Mouse (Mus musculus) spleen, adult 2 months (tissue): ENCODE results near the gene Pde4d. TPM values are rescaled to one million over a fixed set of nuclear protein-coding genes. Genes with fewer than 3 reads are reported as not detected.

Source experiments
- DNase-seq, 2 experiments: peaks; one replicate each; pipeline versions ENCODE4 v3.0.0 to v3.0.0-alpha.2; 2012 to 2021; ENCODE audit warnings: low spot score in 2 of 2, low read depth in 1 of 2
- H3K27ac ChIP-seq: fragments of 200-500 bp; 2 replicates; pipeline ENCODE4 v1.5.1; 2012; ENCODE audit warnings: low read length, inconsistent platforms; ENCODE audit not compliant: insufficient read depth
- H3K27me3 ChIP-seq: fragments of 200-500 bp; 2 replicates; pipeline ENCODE4 v1.6.1; 2012; ENCODE audit warnings: mild to moderate bottlenecking, moderate library complexity, low read length, inconsistent platforms; ENCODE audit not compliant: control insufficient read depth, insufficient read depth
- H3K36me3 ChIP-seq: fragments of 200-500 bp; 2 replicates; pipeline ENCODE4 v1.6.1; 2012; ENCODE audit warnings: mild to moderate bottlenecking, low read length, inconsistent platforms; ENCODE audit not compliant: control insufficient read depth, insufficient read depth
- H3K4me1 ChIP-seq: fragments of 200-500 bp; 2 replicates; pipeline ENCODE4 v1.6.1; 2011; ENCODE audit warnings: inconsistent platforms; ENCODE audit not compliant: control insufficient read depth, insufficient read depth, insufficient read length
- H3K4me3 ChIP-seq: fragments of 200-500 bp; 2 replicates; pipeline ENCODE4 v1.5.1; 2011; ENCODE audit warnings: mild to moderate bottlenecking, inconsistent platforms; ENCODE audit not compliant: insufficient read depth, insufficient read length; ENCODE audit errors: extremely low read depth
- CTCF ChIP-seq: fragments of 200-500 bp; IDR thresholded peaks from 2 replicates; pipeline ENCODE4 v1.5.1; 2011; ENCODE audit warnings: mild to moderate bottlenecking, inconsistent platforms; ENCODE audit not compliant: insufficient read depth, insufficient read length, insufficient replicate concordance; ENCODE audit errors: extremely low read depth
- POLR2A ChIP-seq: fragments of 200-500 bp; IDR thresholded peaks from 2 replicates; pipeline ENCODE4 v1.6.1; 2011; ENCODE audit warnings: low read depth, low read length, inconsistent platforms
- WGBS: fragments of 180-500 bp; shearing (Covaris S2); methylation state at CpG from one replicate; pipeline ENCODE4 v1.1.7; 2018; 5-methylcytosine and 5-hydroxymethylcytosine counted together
- polyA plus RNA-seq: library from polyadenylated mRNA; depleted of rRNA; stranded (reverse); fragments of >200 nt; gene quantifications from 2 replicates; pipeline ENCODE4 v1.2.3, GENCODE M21; 2012

The Pde4d gene
- polyA plus RNA-seq, 1 experiment, result 4.8 TPM

DNA sequence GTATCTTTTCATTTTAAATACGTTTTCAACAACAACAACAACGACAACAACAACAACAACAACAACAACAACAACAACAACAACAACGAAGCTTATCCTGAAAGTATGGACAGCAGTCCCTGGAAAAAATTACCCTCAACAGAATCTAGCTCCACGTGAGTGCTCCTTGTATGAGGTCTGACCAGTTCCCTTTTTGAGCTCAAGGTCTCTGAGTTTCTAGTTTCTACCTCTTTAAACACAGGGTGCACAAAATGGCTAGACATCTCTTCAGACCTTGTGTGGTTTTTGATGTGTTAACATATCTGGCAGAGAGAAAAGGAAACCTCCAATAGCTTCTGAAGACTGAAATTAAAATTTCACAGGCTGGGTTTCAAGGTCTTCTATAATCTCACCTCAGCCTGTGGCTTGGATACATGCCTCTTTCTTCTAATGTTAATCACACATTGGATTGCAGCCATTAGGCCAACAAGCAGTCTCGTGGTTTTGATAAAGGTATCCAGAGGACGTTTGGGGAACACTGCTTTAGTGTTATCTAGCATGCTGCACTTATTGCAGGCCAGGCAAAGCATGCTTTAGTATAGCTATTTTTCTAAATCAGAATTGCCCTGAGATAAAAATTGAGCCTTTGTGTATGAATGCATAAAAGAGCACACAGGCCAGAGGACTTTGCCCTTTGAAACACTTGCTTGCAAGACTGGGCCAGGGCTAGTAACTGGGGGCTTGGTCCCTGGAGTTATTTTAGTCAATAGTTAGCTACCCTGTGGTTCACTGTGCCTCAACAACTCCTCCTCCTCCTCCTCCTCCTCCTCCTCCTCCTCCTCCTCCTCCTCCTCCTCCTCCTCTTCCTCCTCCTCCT is 3.5 kb downstream of the Pde4d start:
- Histone ChIP-seq H3K27me3 (no peaks in the 10 kb centered on the region), H3K4me1 (no peaks in the 10 kb centered on the region), H3K27ac (no peak overlapping the region), H3K4me3 (no peak overlapping the region), H3K36me3 (no peaks in the 10 kb centered on the region)
- DNase-seq, result no peak
- no peak for TF ChIP-seq CTCF
- no peak for TF ChIP-seq POLR2A
- WGBS, result 33% methylated on average over 6 of the region's 6 CpGs

DNA sequence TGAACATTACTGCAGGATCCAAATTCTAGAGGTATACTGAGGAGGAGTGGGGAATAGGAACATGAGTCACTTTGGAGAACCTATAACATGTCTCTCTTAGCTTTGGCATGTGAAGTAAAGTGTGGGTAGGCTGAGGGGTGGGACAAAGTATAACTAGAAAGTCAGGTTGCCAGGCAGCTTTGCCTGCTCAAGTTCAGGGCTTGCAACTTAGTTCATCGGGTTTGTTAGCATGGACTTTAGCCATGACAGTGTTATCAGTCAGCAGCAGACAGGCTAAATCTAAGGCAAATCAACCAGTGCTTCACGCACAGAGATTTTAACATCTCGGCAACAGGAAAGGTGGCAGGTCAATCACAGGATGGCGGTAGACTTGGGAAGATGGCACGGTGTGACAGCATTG is 12.8 kb downstream of the Pde4d start:
- 94% methylated on average over 5 of the region's 5 CpGs for WGBS
- Histone ChIP-seq H3K4me1 (no peaks in the 10 kb centered on the region), H3K27me3 (no peaks in the 10 kb centered on the region), H3K36me3 (no peaks in the 10 kb centered on the region), H3K27ac (no peak overlapping the region), H3K4me3 (no peak overlapping the region)
- no peak for DNase-seq
- TF ChIP-seq POLR2A, result no peak
- no peak for TF ChIP-seq CTCF

DNA sequence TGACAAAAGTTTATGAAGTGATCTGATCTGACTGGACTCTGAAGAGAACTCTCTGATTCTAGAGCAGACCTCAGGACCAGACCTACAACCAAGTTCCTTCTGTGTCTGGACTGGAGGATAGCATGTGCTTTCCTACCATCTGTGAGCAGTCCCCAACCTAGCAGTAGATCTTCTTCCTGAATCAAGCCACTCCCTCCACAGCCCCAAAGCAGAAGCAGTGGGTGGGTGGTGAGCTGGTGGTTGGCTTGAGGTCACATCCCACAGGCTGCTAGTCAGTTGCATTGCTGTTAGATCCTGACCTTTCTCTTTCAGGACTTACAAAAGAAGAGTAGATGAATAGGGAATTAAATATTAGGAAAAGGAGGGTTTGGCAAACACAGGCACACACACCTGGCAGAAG is 16.0 kb downstream of the Pde4d start:
- no peak for DNase-seq
- no peak overlapping the region for H3K4me3 ChIP-seq
- no peaks in the 10 kb centered on the region for H3K4me1 ChIP-seq
- no peaks in the 10 kb centered on the region for H3K27me3 ChIP-seq
- H3K36me3 ChIP-seq, result no peaks in the 10 kb centered on the region
- no peak for TF ChIP-seq CTCF
- TF ChIP-seq POLR2A, result no peak
- no peak overlapping the region for H3K27ac ChIP-seq

DNA sequence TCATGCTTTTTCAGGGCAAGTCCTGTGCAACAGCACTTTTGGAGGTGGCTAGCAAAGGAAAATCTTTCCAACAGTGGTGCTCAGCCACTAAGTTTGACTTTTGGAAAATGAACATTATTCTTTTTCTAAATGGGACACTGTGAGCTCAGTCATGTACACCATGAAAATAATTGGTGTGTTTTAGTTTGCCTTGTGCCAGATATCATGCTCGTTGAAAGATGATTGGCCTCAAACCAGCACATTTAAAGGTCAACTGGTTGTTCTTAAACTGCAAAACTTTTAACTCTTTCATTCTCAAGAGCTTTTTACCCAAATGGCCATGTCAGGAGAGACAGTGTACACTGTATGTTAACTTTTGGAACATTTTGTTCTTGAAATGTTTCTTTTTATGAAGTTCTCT is 17.3 kb downstream of the Pde4d start:
- DNase-seq, result no peak
- no peak for TF ChIP-seq POLR2A
- no peak for TF ChIP-seq CTCF
- 55% methylated on average over 1 of the region's 1 CpGs for WGBS
- Histone ChIP-seq H3K27me3 (no peaks in the 10 kb centered on the region), H3K27ac (no peak overlapping the region), H3K4me1 (no peaks in the 10 kb centered on the region), H3K4me3 (no peak overlapping the region), H3K36me3 (no peaks in the 10 kb centered on the region)

DNA sequence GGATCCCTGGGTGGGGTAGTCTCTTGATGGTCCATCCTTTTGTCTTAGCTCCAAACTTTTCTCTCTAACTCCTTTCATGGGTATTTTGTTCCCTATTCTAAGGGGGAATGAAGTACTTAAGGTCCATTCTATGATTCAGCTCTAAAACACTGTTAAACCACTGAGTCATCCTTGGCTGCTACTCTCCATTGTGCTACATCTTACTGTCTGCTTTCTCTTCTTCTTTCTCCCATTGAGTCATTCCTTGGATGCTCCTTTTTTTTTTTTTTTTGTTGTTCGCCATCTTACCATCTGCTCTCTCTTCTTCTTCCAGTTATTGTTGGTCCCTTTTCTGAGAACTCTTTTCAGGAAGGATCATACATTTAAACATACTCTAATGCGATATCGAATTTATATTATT is 30.7 kb downstream of the Pde4d start:
- TF ChIP-seq CTCF (no peak), POLR2A (no peak)
- no peaks in the 10 kb centered on the region for H3K27me3 ChIP-seq
- no peaks in the 10 kb centered on the region for H3K4me1 ChIP-seq
- no peak overlapping the region for H3K27ac ChIP-seq
- 91% methylated on average over 3 of the region's 3 CpGs for WGBS
- DNase-seq, result no peak
- H3K4me3 ChIP-seq, result no peak overlapping the region
- H3K36me3 ChIP-seq, result no peaks in the 10 kb centered on the region

DNA sequence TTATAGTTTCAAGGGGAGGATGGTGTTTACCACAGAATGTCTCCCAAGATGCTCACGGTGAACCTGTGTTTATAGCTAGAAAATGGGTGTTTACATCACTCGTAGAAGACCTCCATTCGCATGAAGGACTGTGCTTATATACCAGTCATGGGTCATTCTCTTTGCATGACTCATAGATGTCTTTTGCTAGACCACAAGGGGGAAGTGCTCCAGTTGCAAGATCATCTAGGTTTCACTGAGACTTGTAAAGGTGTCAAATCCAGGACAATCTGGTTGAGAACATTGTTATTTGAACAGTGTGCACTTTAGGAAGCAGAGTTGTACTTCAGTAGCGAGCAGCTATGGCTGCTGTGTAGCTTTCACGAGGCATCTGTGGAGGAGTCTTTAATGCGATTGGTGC is 35.3 kb downstream of the Pde4d start:
- Histone ChIP-seq H3K4me3 (no peak overlapping the region), H3K27me3 (no peaks in the 10 kb centered on the region), H3K4me1 (no peaks in the 10 kb centered on the region), H3K27ac (no peak overlapping the region), H3K36me3 (no peaks in the 10 kb centered on the region)
- 71% methylated on average over 6 of the region's 6 CpGs for WGBS
- no peak for DNase-seq
- TF ChIP-seq POLR2A, result no peak
- TF ChIP-seq CTCF, result no peak

DNA sequence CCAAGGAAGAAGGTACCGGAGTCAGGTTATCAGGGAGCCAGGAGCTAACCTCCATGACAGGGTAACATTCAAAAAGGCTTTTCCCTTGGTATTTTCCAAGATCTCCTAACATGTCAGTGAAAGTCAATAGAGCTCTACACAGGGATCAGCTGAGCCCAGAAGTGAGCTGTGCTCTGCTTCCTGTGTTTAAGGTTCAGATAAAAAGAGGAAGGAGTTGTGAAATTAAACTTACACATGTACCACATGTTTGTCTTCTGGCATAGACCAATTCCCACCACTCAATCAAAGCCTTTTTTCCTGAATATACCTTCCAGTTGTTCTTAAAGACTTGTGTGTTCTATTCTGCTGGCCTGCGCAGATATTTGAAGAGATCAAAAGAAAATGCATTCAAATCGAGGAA is 37.3 kb downstream of the Pde4d start:
- Histone ChIP-seq H3K27ac (no peak overlapping the region), H3K27me3 (no peaks in the 10 kb centered on the region), H3K4me3 (no peak overlapping the region), H3K36me3 (no peaks in the 10 kb centered on the region), H3K4me1 (no peaks in the 10 kb centered on the region)
- no peak for DNase-seq
- TF ChIP-seq CTCF (no peak), POLR2A (no peak)
- 63% methylated on average over 3 of the region's 3 CpGs for WGBS

DNA sequence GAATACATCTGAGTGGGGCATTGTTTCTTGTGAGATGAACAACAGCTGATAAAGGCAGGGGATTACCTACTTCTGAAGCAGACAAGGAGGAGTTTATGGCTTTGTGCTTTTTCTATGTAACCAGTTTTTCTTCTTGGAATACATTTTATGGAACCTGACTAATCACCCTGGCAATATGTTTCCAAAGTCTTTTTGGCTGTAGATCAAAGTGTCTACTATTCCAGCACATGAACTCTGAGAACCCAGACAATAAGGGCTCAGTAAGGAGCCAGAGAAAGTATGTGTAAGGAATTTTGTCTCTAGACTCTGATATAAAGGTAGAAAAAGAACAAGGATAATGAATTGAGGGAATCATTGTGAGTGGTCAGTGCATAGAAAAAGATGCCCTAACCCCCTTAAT is 40.1 kb downstream of the Pde4d start:
- Histone ChIP-seq H3K4me3 (no peak overlapping the region), H3K36me3 (no peaks in the 10 kb centered on the region), H3K4me1 (no peaks in the 10 kb centered on the region), H3K27ac (no peak overlapping the region), H3K27me3 (no peaks in the 10 kb centered on the region)
- DNase-seq, result no peak
- TF ChIP-seq POLR2A (no peak), CTCF (no peak)
